Comparison of ENCODE assay signal across 27 mouse cellular contexts in the genomic region with DNA sequence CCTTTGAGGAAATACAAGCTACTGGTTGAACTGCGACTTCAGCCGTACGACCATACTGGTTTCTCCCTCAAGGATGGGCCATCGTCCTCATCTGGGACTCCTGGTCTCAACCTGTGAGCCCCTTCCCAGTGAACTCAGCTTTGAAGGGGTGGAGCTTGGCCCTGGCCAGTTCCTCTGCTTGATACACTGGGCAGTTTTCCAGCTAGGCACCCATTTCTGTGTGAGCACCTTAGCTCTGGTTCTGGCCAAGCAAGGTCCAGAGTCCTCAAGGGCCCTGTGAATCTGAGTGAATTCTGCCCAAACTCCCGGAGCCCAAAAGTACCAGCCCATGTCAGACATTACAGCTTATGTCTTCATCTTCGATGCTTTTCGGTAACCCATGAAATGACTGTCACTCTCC. TPM values are rescaled to one million over a fixed set of nuclear protein-coding genes. Genes with fewer than 3 reads are reported as not detected.
DNase-seq lines count a peak whose midpoint lies in the region; ATAC-seq lines count a peak whose summit lies in the region.
"Had no signal": no experiment of that assay in that cellular context is flagged by ENCODE, and none has a peak within 500 bp of the region (broad histone marks: within the 10 kb centered on the region; RNA-seq: fewer than 3 reads in every experiment).

No protein-coding gene starts in this region.

- peaks cover 16% of the 10 kb centered on the region for H3K4me1 ChIP-seq in kidney, embryonic 14.5 days (ENCODE audit: control insufficient read depth, insufficient read depth, low read length)
- peaks cover 19% of the 10 kb centered on the region for H3K4me1 ChIP-seq in hindbrain, embryonic 13.5 days (replicated peaks)

- ATAC-seq in kidney, embryonic 14.5 days (ENCODE audit: low FRiP score, low TSS enrichment) = no peak
- ATAC-seq in hindbrain, embryonic 13.5 days (ENCODE audit: low FRiP score) = no peak
- ATAC-seq: forebrain, embryonic 15.5 days; Patski had no signal

- H3K27ac ChIP-seq in kidney, embryonic 14.5 days (ENCODE audit: low read depth, low read length) = no peak overlapping the region
- no peak overlapping the region for H3K27ac ChIP-seq in hindbrain, embryonic 13.5 days
- H3K27ac ChIP-seq: embryonic facial prominence, embryonic 12.5 days; embryonic facial prominence, embryonic 15.5 days; forebrain, embryonic 12.5 days; forebrain, embryonic 15.5 days; heart, adult 2 months; heart, embryonic 13.5 days; hindbrain, embryonic 15.5 days had no signal

- H3K9ac ChIP-seq in kidney, embryonic 14.5 days (ENCODE audit: low read depth, low read length) = no peak overlapping the region
- no peak overlapping the region for H3K9ac ChIP-seq in hindbrain, embryonic 13.5 days
- H3K9ac ChIP-seq: embryonic facial prominence, embryonic 12.5 days; embryonic facial prominence, embryonic 15.5 days; forebrain, embryonic 12.5 days; forebrain, embryonic 15.5 days; heart, embryonic 13.5 days; hindbrain, embryonic 15.5 days had no signal

- H3K4me3 ChIP-seq in kidney, embryonic 14.5 days (ENCODE audit: low read length) = no peak overlapping the region
- H3K4me3 ChIP-seq in hindbrain, embryonic 13.5 days = no peak overlapping the region
- H3K4me3 ChIP-seq: embryonic facial prominence, embryonic 12.5 days; embryonic facial prominence, embryonic 15.5 days; erythroblast, embryonic 14.5 days; forebrain, embryonic 12.5 days; forebrain, embryonic 15.5 days; heart, adult 2 months; heart, embryonic 10.5 days; heart, embryonic 13.5 days; hindbrain, embryonic 15.5 days had no signal

- no peaks in the 10 kb centered on the region for H3K27me3 ChIP-seq in kidney, embryonic 14.5 days (ENCODE audit: control insufficient read depth, insufficient read depth, low read length)
- no peaks in the 10 kb centered on the region for H3K27me3 ChIP-seq in hindbrain, embryonic 13.5 days
- H3K27me3 ChIP-seq: embryonic facial prominence, embryonic 12.5 days; embryonic facial prominence, embryonic 15.5 days; forebrain, embryonic 12.5 days; forebrain, embryonic 15.5 days; hindbrain, embryonic 15.5 days; Patski had no signal

- H3K9me3 ChIP-seq in kidney, embryonic 14.5 days (ENCODE audit: control insufficient read depth, low read length) = no peaks in the 10 kb centered on the region
- H3K9me3 ChIP-seq in hindbrain, embryonic 13.5 days = no peaks in the 10 kb centered on the region
- H3K9me3 ChIP-seq: embryonic facial prominence, embryonic 12.5 days; embryonic facial prominence, embryonic 15.5 days; forebrain, embryonic 12.5 days; forebrain, embryonic 15.5 days; G1E; heart, embryonic 10.5 days; heart, embryonic 13.5 days; hindbrain, embryonic 15.5 days had no signal

- 91% methylated on average over 7 of the region's 7 CpGs for WGBS in kidney, embryonic 14.5 days
- 94% methylated on average over 7 of the region's 7 CpGs for WGBS in hindbrain, embryonic 13.5 days

- H3K36me3 ChIP-seq in kidney, embryonic 14.5 days (ENCODE audit: control insufficient read depth, insufficient read depth, low read length) = no peaks in the 10 kb centered on the region; the same call in 1 of the 2 replicates
- H3K36me3 ChIP-seq in hindbrain, embryonic 13.5 days = peaks cover 100% of the 10 kb centered on the region
- H3K36me3 ChIP-seq: embryonic facial prominence, embryonic 12.5 days; embryonic facial prominence, embryonic 15.5 days; G1E; heart, embryonic 10.5 days; heart, embryonic 13.5 days had no signal

- peak; percentile 74 for DNase-seq in kidney, adult 18-20 months
- DNase-seq in kidney, adult 9 months = peak; percentile 88
- peak; percentile 65 for DNase-seq in kidney, postnatal 14 days
- no peak for DNase-seq in spleen, adult 18-20 months
- DNase-seq: adrenal gland, postnatal 14 days; B cell, adult 2 months; cerebellum, adult 11 months; cerebellum, adult 2 months; cerebellum, adult 9-11 months; cerebellum, postnatal 25 days; gastrocnemius, postnatal 10 days; gastrocnemius, postnatal 36 days; heart, adult 2 months; heart, postnatal 14 days; heart, postnatal 4 days had no signal

- no peak overlapping the region for H3K4me2 ChIP-seq in kidney, embryonic 14.5 days (replicated peaks; ENCODE audit: low read depth, low read length)
- H3K4me2 ChIP-seq in hindbrain, embryonic 13.5 days = no peak overlapping the region
- H3K4me2 ChIP-seq: embryonic facial prominence, embryonic 12.5 days; embryonic facial prominence, embryonic 15.5 days; forebrain, embryonic 12.5 days; forebrain, embryonic 15.5 days; heart, embryonic 13.5 days; hindbrain, embryonic 15.5 days had no signal

RNA-seq across cellular contexts. Expression of a gene that starts 20.4 kb away (rescaled TPM):
- 0.15 and 0.69 TPM in 2 replicates for polyA plus RNA-seq in kidney, embryonic 14.5 days (2014; fragmentation: Nextera tagmentation; extraction: Ambion mirVana)
- 0.96 and 1.2 TPM in 2 replicates for polyA plus RNA-seq in hindbrain, embryonic 13.5 days (2015; fragmentation: Nextera tagmentation; extraction: Ambion mirVana)
- polyA plus RNA-seq: cerebellum, adult 2 months; erythroblast, embryonic 14.5 days; G1E; heart, adult 2 months had no signal

RNA-seq across cellular contexts. Expression of a gene that starts 55.4 kb away (rescaled TPM):
- 0.97 and 1.1 TPM in 2 replicates for polyA plus RNA-seq in kidney, embryonic 14.5 days (2014; fragmentation: Nextera tagmentation; extraction: Ambion mirVana)
- 6.0 and 7.0 TPM in 2 replicates for polyA plus RNA-seq in hindbrain, embryonic 13.5 days (2015; fragmentation: Nextera tagmentation; extraction: Ambion mirVana)
- polyA plus RNA-seq: erythroblast, embryonic 14.5 days had no signal

Comparison
In these comparisons a context has a peak if more than half of its experiments do, and no peak if none do; other contexts are left out.
1. DNase-seq: peak in kidney, adult 18-20 months (single experiment), kidney, adult 9 months (single experiment) and kidney, postnatal 14 days (single experiment); none in spleen, adult 18-20 months (0 of 2).